Mouse (Mus musculus) heart, embryonic 14.5 days (tissue): Measurements from ENCODE around the gene Rsad1. TPM values are rescaled to one million over a fixed set of nuclear protein-coding genes. Genes with fewer than 3 reads are reported as not detected.
A peak's percentile ranks its signal among the peaks of the same experiment; 100 is the strongest.

ENCODE experiments used
- ATAC-seq: fragments of 200-750 bp; cut with Nextera tagmentation; 2 replicates; pipeline ENCODE4 v1.8.0; 2017; ENCODE audit warnings: low read depth, moderate TSS enrichment; ENCODE audit not compliant: insufficient number of reproducible peaks, insufficient read depth, low FRiP score
- H3K27ac ChIP-seq, 2 experiments: fragments of 200-500 bp in 1 of 2; fragments of 300-500 bp in 1 of 2; sonication (generic) in 1 of 2; replicated peaks in 1 of 2; 2 replicates each; pipeline ENCODE4 v1.5.1; 2012 to 2014; ENCODE audit warnings: low read depth in 2 of 2, low read length in 2 of 2, control low read depth in 1 of 2, mild to moderate bottlenecking in 1 of 2, mixed read lengths in 1 of 2; ENCODE audit not compliant: control insufficient read depth in 1 of 2, insufficient read depth in 1 of 2
- H3K27me3 ChIP-seq: fragments of 300-500 bp; sonication (generic); 2 replicates; pipeline ENCODE4 v1.6.1; 2014; ENCODE audit warnings: mild to moderate bottlenecking, low read length, control low read depth; ENCODE audit not compliant: control insufficient read depth, insufficient read depth
- H3K36me3 ChIP-seq: fragments of 300-500 bp; sonication (generic); 2 replicates; pipeline ENCODE4 v1.6.1; 2014; ENCODE audit warnings: mild to moderate bottlenecking, control low read depth, low read length, mixed read lengths; ENCODE audit not compliant: control insufficient read depth, insufficient read depth
- H3K4me1 ChIP-seq, 2 experiments: fragments of 200-500 bp in 1 of 2; fragments of 300-500 bp in 1 of 2; sonication (generic) in 1 of 2; 2 replicates each; pipeline ENCODE4 v1.6.1; 2012 to 2014; ENCODE audit warnings: low read length in 2 of 2, control low read depth in 1 of 2, mixed read lengths in 1 of 2; ENCODE audit not compliant: control insufficient read depth in 2 of 2, insufficient read depth in 2 of 2
- H3K4me2 ChIP-seq: fragments of 300-500 bp; sonication (generic); 2 replicates; pipeline ENCODE4 v1.6.1; 2014; ENCODE audit warnings: mild to moderate bottlenecking, low read length
- H3K4me3 ChIP-seq, 2 experiments: fragments of 200-500 bp in 1 of 2; fragments of 300-500 bp in 1 of 2; sonication (generic) in 1 of 2; 2 replicates each; pipeline ENCODE4 v1.5.1; 2012 to 2014; ENCODE audit warnings: low read length in 2 of 2, mild to moderate bottlenecking in 2 of 2, control low read depth in 1 of 2, low read depth in 1 of 2, moderate library complexity in 1 of 2; ENCODE audit not compliant: control insufficient read depth in 1 of 2, insufficient read depth in 1 of 2
- H3K9ac ChIP-seq: fragments of 300-500 bp; sonication (generic); 2 replicates; pipeline ENCODE4 v1.6.1; 2014; ENCODE audit warnings: mild to moderate bottlenecking, low read length
- H3K9me3 ChIP-seq: fragments of 300-500 bp; sonication (generic); 2 replicates; pipeline ENCODE4 v1.6.1; 2016; ENCODE audit warnings: low read length, control low read depth; ENCODE audit not compliant: control insufficient read depth
- WGBS: fragments of 180-500 bp; shearing (Covaris S2); extraction: QIAGEN DNeasy Blood & Tissue Kit; methylation state at CpG from one replicate; pipeline ENCODE4 v1.1.7; 2014; 5-methylcytosine and 5-hydroxymethylcytosine counted together
- polyA plus RNA-seq: library from polyadenylated mRNA; unstranded; fragments of >200 nt; fragmentation: Nextera tagmentation; extraction: Ambion mirVana; gene quantifications from 2 replicates; pipeline ENCODE4 v1.2.1, GENCODE M21; 2014

Gene Rsad1
- polyA plus RNA-seq: 5.4 and 6.9 TPM in 2 replicates

GRCm38 (mm10) chr11:94548888-94549690 is at the start of gene Rsad1:
TSS of gene Rsad1 (minus strand) at chr11:94549255.
- H3K27ac ChIP-seq: peak within 1 kb of the TSS; percentile 87 to 88
- H3K4me1 ChIP-seq: peaks cover 10 to 12% of the 10 kb centered on the region in 2 experiments; a peak in 3 of 4 replicates
- peak within 1 kb of the TSS; percentile 61 to 62 for H3K4me3 ChIP-seq
- WGBS: 3% methylated on average over 49 of the region's 49 CpGs
- peak within 1 kb of the TSS; percentile 88 for H3K4me2 ChIP-seq
- H3K36me3 ChIP-seq: no peaks in the 10 kb centered on the region
- peak; percentile 85 for ATAC-seq
- peak within 1 kb of the TSS; percentile 73 for H3K9ac ChIP-seq
- H3K9me3 ChIP-seq: no peaks in the 10 kb centered on the region
- no peaks in the 10 kb centered on the region for H3K27me3 ChIP-seq

GRCm38 (mm10) chr11:94598437-94599120 is 49.5 kb upstream of the Rsad1 start:
- H3K4me2 ChIP-seq: no peak overlapping the region
- H3K36me3 ChIP-seq: no peaks in the 10 kb centered on the region
- no peaks in the 10 kb centered on the region for H3K27me3 ChIP-seq
- no peaks in the 10 kb centered on the region for H3K9me3 ChIP-seq
- H3K4me1 ChIP-seq: peaks cover 4 to 5% of the 10 kb centered on the region in 2 experiments
- no peak overlapping the region for H3K27ac ChIP-seq
- no peak for ATAC-seq
- no peak overlapping the region for H3K9ac ChIP-seq
- no peak overlapping the region for H3K4me3 ChIP-seq
- 77% methylated on average over 6 of the region's 6 CpGs for WGBS

- Histone ChIP-seq H3K36me3 (no peaks in the 10 kb centered on the region), H3K4me1 (peaks cover 4 to 5% of the 10 kb centered on the region in 2 experiments), H3K27ac (no peak overlapping the region), H3K4me3 (no peak overlapping the region), H3K9ac (no peak overlapping the region), H3K27me3 (no peaks in the 10 kb centered on the region), H3K4me2 (no peak overlapping the region), H3K9me3 (no peaks in the 10 kb centered on the region)
- ATAC-seq: no peak
- 70% methylated on average over 4 of the region's 4 CpGs for WGBS
These were observed 48.3 kb upstream of the Rsad1 start for GRCm38 (mm10) chr11:94597319-94597718.

DNA sequence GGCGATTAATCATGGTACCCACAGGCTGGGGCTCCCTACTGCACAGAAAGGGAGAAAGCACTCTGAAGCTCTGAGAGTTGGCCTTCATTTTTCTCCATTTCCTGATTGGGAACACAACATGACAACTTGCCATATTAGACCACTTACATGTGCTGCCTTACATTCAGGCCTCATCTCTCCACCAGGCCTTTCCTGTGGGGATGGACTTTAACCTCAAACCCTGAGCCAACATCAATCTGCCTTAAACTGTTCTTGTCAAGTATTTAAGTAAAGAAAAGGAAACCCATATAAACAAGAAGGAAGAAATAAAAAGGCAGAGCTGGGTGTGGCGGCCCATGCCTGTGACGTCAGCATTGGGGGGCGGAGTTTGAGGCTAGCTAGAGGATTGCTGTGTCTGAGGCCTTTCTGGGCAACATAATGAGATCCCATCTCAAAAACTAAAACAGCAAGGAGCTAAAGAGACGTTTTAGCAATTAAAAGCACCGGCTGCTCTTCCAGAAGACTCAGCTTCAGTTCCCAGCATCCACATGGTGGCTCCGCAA is 47.3 kb upstream of the Rsad1 start:
- no peak for ATAC-seq
- Histone ChIP-seq H3K27me3 (no peaks in the 10 kb centered on the region), H3K36me3 (no peaks in the 10 kb centered on the region), H3K4me3 (no peak overlapping the region), H3K4me1 (peaks cover 0 to 2% of the 10 kb centered on the region in 2 experiments; a peak in 3 of 4 replicates), H3K4me2 (no peak overlapping the region), H3K9ac (no peak overlapping the region), H3K9me3 (no peaks in the 10 kb centered on the region), H3K27ac (no peak overlapping the region)
- 64% methylated on average over 7 of the region's 7 CpGs for WGBS

- Histone ChIP-seq H3K4me3 (no peak overlapping the region), H3K36me3 (no peaks in the 10 kb centered on the region), H3K9ac (no peak overlapping the region), H3K27me3 (no peaks in the 10 kb centered on the region), H3K27ac (no peak overlapping the region), H3K9me3 (no peaks in the 10 kb centered on the region), H3K4me1 (peaks cover 3% of the 10 kb centered on the region in 2 experiments; a peak in 1 of 4 replicates), H3K4me2 (no peak overlapping the region)
- ATAC-seq: no peak
- 88% methylated on average over 6 of the region's 6 CpGs for WGBS
These were observed 38.5 kb upstream of the Rsad1 start for GRCm38 (mm10) chr11:94587511-94587910.

- H3K27me3 ChIP-seq: no peaks in the 10 kb centered on the region
- H3K9me3 ChIP-seq: no peaks in the 10 kb centered on the region
- no peaks in the 10 kb centered on the region for H3K36me3 ChIP-seq
- WGBS: 88% methylated on average over 9 of the region's 9 CpGs
- ATAC-seq: no peak
- no peak overlapping the region for H3K4me3 ChIP-seq
- 0 out of 4 replicates have a peak, but pooled peaks cover 0 to 3% of the 10 kb centered on the region in 2 experiments for H3K4me1 ChIP-seq
- H3K9ac ChIP-seq: no peak overlapping the region
- H3K27ac ChIP-seq: no peak overlapping the region
- H3K4me2 ChIP-seq: no peak overlapping the region
These were observed 36.0 kb upstream of the Rsad1 start for GRCm38 (mm10) chr11:94585091-94585490.

- H3K9ac ChIP-seq: no peak overlapping the region
- H3K4me2 ChIP-seq: no peak overlapping the region
- 0 out of 4 replicates have a peak, but pooled peaks cover 0 to 2% of the 10 kb centered on the region in 2 experiments for H3K4me1 ChIP-seq
- H3K9me3 ChIP-seq: no peaks in the 10 kb centered on the region
- WGBS: 85% methylated on average over 5 of the region's 5 CpGs
- no peak overlapping the region for H3K4me3 ChIP-seq
- H3K27me3 ChIP-seq: no peaks in the 10 kb centered on the region
- ATAC-seq: no peak
- H3K27ac ChIP-seq: no peak overlapping the region
- no peaks in the 10 kb centered on the region for H3K36me3 ChIP-seq
These were observed 31.2 kb upstream of the Rsad1 start for GRCm38 (mm10) chr11:94580111-94580740.
